Mouse (Mus musculus) c-Kit-positive CD71-positive TER-119-negative erythroid progenitor cells, embryonic 14.5 days (primary cell): ENCODE data around the gene Ahsg.

Source experiments
- DNase-seq: peaks from one replicate; pipeline ENCODE4 v3.0.0-alpha.2; 2013; ENCODE audit warnings: low read depth

The Ahsg gene

GRCm38 (mm10) chr16:22888835-22889234, 2.2 kb upstream of the Ahsg start:
- no peak for DNase-seq

- no peak for DNase-seq
Observed at GRCm38 (mm10) chr16:22889716-22890115, 1.4 kb upstream of the Ahsg start.

- DNase-seq = no peak
Observed at GRCm38 (mm10) chr16:22891733-22892154, 667 bp downstream of the Ahsg start.

GRCm38 (mm10) chr16:22894095-22894494, 3.0 kb downstream of the Ahsg start:
- DNase-seq = no peak

GRCm38 (mm10) chr16:22896618-22897017, 5.5 kb downstream of the Ahsg start:
- no peak for DNase-seq

GRCm38 (mm10) chr16:22899346-22899745, 8.3 kb downstream of the Ahsg start:
- DNase-seq = no peak

GRCm38 (mm10) chr16:22899866-22900570, 8.9 kb downstream of the Ahsg start:
- DNase-seq = no peak

- no peak for DNase-seq
Observed at GRCm38 (mm10) chr16:22901326-22901725, 10.2 kb downstream of the Ahsg start.

GRCm38 (mm10) chr16:22909290-22909689, 18.2 kb downstream of the Ahsg start:
- DNase-seq = no peak

- no peak for DNase-seq
Observed at GRCm38 (mm10) chr16:22911986-22912385, 20.9 kb downstream of the Ahsg start.

GRCm38 (mm10) chr16:22912886-22913285, 21.8 kb downstream of the Ahsg start:
- DNase-seq = no peak

DNA sequence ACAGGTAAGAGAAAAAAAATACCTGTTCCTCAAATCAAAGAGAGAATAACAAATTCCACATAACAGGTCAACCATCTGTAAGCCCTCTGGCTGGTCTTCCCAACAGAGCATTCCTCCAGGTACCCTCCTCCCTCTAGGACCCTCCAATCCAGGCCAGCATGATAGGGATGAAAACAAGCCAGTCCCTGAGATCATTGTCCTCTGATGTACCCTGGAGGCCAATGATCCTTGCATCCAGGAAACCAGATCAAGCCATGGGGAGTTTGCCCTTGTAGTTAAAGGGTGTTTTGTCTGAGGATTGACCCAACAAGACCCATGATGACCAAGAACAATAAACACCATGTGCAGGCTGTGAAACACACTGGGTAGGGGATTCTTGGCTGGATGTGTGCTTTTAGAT, 23.2 kb downstream of the Ahsg start:
- no peak for DNase-seq

GRCm38 (mm10) chr16:22918034-22918433, 27.0 kb downstream of the Ahsg start, which contains the start of gene Fetub:
Gene Fetub (plus strand): TSS chr16:22918334.
- no peak for DNase-seq

DNA sequence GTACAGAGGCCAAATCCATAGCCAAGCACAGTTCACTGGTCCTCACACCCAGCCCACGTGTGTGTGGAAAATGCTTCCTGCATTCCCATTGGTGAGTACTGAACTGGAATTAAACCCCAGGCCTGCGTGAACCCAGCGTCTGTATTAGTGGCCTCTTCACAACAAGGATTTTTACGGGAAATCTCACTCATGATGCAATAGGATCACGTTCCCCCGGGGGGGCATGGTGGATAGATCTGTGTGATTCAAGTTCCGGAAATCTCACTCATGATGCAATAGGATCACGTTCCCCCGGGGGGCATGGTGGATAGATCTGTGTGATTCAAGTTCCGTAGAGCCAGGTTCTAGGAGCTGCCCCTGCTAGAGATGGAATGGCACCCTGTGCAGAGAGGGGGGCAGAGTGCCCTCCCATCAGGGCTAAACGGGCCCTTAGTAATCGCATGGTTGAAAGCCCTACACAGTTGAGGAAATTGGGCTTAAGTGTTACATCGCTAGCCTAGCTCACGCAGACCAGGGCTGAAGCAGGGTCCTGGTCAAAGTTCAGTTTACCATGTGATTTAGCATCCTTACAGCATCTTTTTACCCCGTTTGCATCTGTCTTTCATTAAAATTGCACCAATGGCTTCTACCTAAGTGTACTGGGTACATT, 27.7 kb downstream of the Ahsg start:
- no peak for DNase-seq

DNA sequence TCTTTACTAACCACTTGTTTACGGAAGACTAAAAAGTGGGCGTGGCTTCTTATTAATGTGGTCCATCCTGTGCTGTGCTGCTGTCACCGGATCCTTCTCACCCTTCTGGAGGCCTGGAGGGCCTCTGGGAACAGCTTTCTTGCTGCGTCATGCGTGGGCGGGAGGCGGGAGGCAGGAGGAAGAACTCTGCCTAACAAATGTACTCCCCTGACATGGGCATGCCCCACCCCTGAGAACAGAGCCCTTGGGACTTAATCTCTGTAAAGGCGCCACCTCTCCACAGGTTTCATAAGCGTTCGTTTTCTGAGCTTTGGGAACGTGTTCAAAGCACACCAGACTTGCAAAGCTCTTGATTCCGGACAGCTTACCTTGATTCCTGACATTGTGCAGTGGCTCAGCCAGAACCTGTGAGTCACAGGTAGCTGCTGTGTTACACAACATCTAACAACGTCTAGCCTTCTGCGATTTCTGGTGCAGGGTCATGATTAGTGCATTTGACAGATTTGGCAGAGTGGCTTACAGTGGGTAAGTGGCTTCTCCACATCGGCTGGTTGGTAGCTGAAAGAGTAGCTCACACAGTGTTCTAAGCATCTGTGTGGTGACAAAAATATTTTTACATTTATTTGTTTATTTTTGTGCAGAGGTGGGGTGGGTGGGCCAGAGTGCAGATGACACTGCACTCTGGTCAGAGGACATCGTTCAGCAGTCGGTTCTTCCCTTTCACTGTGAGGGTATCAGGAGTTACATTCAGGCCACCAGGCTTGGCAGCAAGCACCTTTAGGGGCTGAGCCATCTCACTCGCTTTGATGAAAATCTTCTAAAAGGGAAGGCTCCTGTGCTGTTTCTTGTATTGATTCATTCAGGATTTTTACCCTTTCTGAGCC, 29.1 kb downstream of the Ahsg start:
- DNase-seq = no peak

DNA sequence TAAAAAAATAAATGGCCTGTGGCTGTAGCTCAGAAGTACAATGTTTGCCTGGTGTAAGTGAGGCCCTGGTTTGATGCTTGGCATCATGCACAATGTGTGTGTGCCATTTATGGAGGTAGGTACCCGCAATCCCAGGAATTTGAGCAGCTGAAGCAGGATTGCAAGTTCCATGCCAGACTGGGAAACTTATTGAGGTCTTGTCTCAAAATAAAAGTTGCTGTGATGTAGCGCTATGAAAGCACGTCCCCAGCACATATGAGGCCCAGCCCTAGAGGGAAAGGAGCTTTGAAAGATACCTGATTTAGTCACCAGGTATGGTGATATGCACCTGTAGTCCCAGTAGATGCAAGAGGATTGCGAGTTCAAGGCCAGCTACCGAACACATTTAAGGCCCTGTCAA, 30.7 kb downstream of the Ahsg start:
- no peak for DNase-seq

DNA sequence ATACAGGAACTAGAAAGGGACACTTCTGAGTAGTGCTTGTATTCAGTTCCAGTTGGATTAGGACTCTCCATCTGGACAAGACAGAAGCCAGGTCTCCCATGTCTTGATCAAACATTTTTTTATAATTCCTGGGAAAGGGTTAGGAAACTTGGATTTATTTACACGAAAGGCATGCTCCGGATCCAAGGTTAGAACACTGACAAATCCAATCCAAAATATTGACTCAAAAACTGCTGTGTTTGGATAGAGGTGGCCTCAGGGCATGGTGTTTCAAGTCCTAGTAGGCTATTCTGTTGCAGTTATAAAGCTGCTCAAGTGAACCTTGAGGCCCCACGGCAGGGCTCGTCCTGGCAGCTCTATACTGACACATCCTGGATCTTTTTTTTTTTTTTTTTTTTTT, 31.4 kb downstream of the Ahsg start:
- DNase-seq = no peak

DNA sequence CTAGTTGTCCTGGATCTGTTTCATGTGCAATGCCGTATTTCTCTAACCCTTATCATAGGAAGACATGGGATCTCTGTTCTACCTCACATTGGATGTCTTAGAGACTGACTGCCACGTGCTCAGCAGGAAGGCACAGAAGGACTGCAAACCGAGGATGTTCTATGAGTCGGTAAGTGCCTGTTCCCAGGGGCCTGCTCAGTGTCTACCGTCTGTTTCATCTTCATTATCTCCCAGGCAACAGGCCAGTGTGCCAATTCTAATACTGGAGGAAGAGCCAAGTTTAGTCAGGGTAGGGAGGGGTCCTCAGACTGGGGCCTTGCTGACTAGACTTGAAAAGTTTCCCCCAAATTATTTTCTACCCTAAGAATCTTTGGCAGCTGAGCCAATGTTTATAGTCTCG, 38.5 kb downstream of the Ahsg start:
- DNase-seq = no peak

- DNase-seq = no peak
Observed at GRCm38 (mm10) chr16:22931431-22932200, 40.5 kb downstream of the Ahsg start.

DNA sequence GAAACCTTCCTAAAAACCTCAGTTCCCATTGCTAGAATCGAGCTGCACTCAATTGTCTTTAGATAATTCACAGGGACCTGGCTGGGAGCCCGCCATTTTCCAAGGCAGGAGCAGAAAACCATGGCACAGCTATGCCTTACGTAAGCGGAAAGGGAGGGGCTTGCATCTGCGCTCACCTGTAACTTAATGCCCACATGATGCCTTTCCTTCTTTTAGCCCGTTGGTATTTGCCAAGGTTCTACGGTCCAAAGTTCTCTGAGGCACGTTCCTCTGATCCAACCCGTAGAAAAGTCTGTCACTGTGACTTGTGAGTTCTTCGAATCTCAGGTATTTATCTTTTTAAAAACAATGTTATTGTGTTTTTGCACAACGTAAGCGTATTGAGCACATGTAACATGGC, 46.6 kb downstream of the Ahsg start:
- no peak for DNase-seq

- DNase-seq = no peak
Observed at GRCm38 (mm10) chr16:22938541-22938940, 47.5 kb downstream of the Ahsg start.

DNA sequence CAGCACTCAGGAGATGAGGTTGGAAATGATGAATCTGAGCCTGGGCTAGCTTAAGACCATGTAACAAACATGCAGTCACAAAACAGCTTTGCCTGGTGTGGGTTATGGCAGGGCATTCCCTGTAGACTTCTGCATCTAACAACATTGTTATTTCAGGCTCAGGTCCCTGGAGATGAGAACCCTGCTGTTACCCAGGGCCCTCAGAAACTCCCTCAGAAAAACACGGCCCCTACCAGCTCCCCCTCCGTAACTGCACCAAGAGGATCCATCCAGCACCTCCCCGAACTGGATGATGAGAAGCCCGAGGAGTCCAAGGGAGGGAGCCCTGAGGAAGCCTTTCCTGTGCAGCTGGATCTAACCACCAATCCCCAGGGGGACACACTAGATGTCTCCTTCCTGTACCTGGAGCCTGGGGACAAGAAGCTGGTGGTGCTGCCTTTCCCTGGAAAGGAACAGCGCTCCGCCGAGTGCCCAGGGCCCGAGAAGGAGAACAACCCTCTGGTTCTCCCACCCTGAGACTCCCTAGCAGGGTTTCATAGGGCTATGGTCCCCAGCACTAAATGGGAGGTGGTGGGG, 48.1 kb downstream of the Ahsg start:
- DNase-seq = no peak
